Mouse (Mus musculus) small intestine, adult 2 months (tissue): Measurements from ENCODE around the gene Ypel2. TPM values are rescaled to one million over a fixed set of nuclear protein-coding genes. Genes with fewer than 3 reads are reported as not detected.

Experiments used
- H3K27ac ChIP-seq: fragments of 200-500 bp; 2 replicates; pipeline ENCODE4 v1.5.1; 2012; ENCODE audit warnings: low read depth, low read length, control low read depth, inconsistent platforms; ENCODE audit not compliant: insufficient read depth
- H3K27me3 ChIP-seq: fragments of 200-500 bp; 2 replicates; pipeline ENCODE4 v1.6.1; 2012; ENCODE audit warnings: mild to moderate bottlenecking, moderate library complexity, low read length, inconsistent platforms; ENCODE audit not compliant: control insufficient read depth, insufficient read depth
- H3K36me3 ChIP-seq: fragments of 200-500 bp; 2 replicates; pipeline ENCODE4 v1.6.1; 2012; ENCODE audit warnings: mild to moderate bottlenecking, low read length, control low read depth, inconsistent platforms; ENCODE audit not compliant: control insufficient read depth, insufficient read depth
- H3K4me1 ChIP-seq: fragments of 200-500 bp; 2 replicates; pipeline ENCODE4 v1.6.1; 2012; ENCODE audit warnings: low read length, inconsistent platforms, mixed read lengths; ENCODE audit not compliant: control insufficient read depth, insufficient read depth, insufficient read length
- H3K4me3 ChIP-seq: fragments of 200-500 bp; 2 replicates; pipeline ENCODE4 v1.5.1; 2012; ENCODE audit warnings: low read depth, mild to moderate bottlenecking, control low read depth, inconsistent platforms, low read length, moderate library complexity
- CTCF ChIP-seq: fragments of 200-500 bp; IDR thresholded peaks from 2 replicates; pipeline ENCODE4 v1.5.1; 2012; ENCODE audit warnings: low read depth, mild to moderate bottlenecking, control low read depth, inconsistent platforms, low read length, moderate library complexity, mixed read lengths; ENCODE audit not compliant: insufficient replicate concordance, insufficient read length; ENCODE audit errors: extremely low read depth
- POLR2A ChIP-seq: fragments of 200-500 bp; IDR thresholded peaks from 2 replicates; pipeline ENCODE4 v1.6.1; 2012; ENCODE audit warnings: low read depth, mild to moderate bottlenecking, control low read depth, inconsistent platforms, low read length, moderate library complexity
- WGBS: fragments of 180-500 bp; shearing (Covaris S2); methylation state at CpG from one replicate; pipeline ENCODE4 v1.1.7; 2018; 5-methylcytosine and 5-hydroxymethylcytosine counted together
- polyA plus RNA-seq: library from polyadenylated mRNA; depleted of rRNA; stranded (reverse); fragments of >200 nt; gene quantifications from 2 replicates; pipeline ENCODE4 v1.2.3, GENCODE M21; 2012

Gene Ypel2
- polyA plus RNA-seq, 1 experiment: 5.6 TPM

DNA sequence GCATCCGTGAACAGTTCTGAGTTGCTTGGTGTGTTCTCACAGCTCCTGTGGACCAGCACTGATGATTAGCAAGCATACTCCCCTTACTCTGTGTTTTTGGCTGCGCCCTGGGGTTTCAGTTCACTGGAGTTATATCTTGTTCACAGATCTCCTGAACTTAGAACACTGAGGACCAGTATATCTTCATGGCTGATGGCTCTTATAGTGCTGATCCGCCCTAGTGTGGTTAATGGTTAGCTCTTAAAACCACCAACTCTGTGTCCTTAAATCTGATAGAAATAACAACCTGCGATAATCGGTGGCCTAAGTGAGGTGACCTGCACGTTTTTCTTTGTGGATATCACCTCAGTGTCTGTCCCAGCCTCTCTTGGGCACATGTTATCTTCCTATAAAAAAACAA is 84.5 kb downstream of the Ypel2 start:
- H3K27me3 ChIP-seq: no peaks in the 10 kb centered on the region
- TF ChIP-seq POLR2A: no peak
- TF ChIP-seq CTCF: no peak
- no peaks in the 10 kb centered on the region for H3K36me3 ChIP-seq
- 31% methylated on average over 6 of the region's 6 CpGs for WGBS
- H3K27ac ChIP-seq: peak overlapping the region; percentile 48
- no peak overlapping the region for H3K4me3 ChIP-seq
- H3K4me1 ChIP-seq: peaks cover 23% of the 10 kb centered on the region; the same call in 1 of the 2 replicates

GRCm38 (mm10) chr11:86907889-86908590 is 85.5 kb downstream of the Ypel2 start:
- WGBS: 69% methylated on average over 5 of the region's 5 CpGs
- Histone ChIP-seq H3K36me3 (no peaks in the 10 kb centered on the region), H3K4me1 (peaks cover 23% of the 10 kb centered on the region; the same call in 1 of the 2 replicates), H3K4me3 (no peak overlapping the region), H3K27me3 (no peaks in the 10 kb centered on the region), H3K27ac (peak overlapping the region; percentile 85)
- TF ChIP-seq CTCF: no peak
- TF ChIP-seq POLR2A: no peak

GRCm38 (mm10) chr11:86906767-86907662 is 86.5 kb downstream of the Ypel2 start:
- TF ChIP-seq CTCF (no peak), POLR2A (no peak)
- H3K36me3 ChIP-seq: no peaks in the 10 kb centered on the region
- H3K4me3 ChIP-seq: peak overlapping the region; percentile 12; the same call in 1 of the 2 replicates
- H3K4me1 ChIP-seq: peaks cover 23% of the 10 kb centered on the region; the same call in 1 of the 2 replicates
- peak overlapping the region; percentile 94 for H3K27ac ChIP-seq
- H3K27me3 ChIP-seq: no peaks in the 10 kb centered on the region
- WGBS: 36% methylated on average over 11 of the region's 11 CpGs

DNA sequence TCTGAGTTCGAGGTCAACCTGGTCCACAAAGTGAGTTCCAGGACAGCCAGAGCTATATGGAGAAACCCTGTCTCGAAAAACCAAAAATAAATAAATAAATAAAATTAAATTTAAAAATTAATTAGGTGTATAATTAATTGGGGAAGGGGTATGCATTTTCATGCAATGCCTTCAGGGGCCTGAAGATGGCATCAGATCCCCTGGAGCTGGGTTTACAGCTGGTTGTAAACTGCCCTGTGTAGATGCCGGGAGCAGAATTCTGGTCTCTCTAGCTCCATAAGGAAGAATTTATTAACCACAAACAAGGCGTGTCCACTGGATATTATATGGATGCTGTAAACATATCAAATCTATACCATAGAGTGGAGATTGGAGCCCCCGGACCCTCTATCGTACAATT is 87.2 kb downstream of the Ypel2 start:
- Histone ChIP-seq H3K4me1 (peaks cover 23% of the 10 kb centered on the region; the same call in 1 of the 2 replicates), H3K36me3 (no peaks in the 10 kb centered on the region), H3K27me3 (no peaks in the 10 kb centered on the region), H3K27ac (peak overlapping the region; percentile 94), H3K4me3 (no peak overlapping the region; the same call in 1 of the 2 replicates)
- 75% methylated on average over 6 of the region's 6 CpGs for WGBS
- peak; percentile 43; the same call in 1 of the 2 replicates for TF ChIP-seq CTCF
- TF ChIP-seq POLR2A: no peak

DNA sequence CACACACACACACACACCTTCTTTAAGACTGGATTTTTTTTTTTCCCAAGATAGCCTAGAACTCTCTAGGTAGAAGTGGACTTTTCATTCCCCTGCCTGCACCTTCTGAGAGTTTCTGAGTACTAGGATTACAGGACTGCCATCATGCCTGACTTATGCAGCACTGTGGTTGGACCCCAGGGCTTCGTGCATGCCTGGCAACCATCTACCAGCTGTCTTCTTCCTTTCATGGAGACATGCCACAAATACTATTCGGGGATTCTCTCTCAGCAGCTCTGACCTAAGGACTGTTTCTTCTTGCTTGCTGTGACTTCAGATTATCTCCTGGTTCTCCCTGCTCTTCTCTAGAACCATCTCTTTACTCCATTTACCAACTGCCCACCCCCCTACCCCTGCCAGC is 88.2 kb downstream of the Ypel2 start:
- WGBS: 93% methylated on average over 2 of the region's 2 CpGs
- no peak overlapping the region for H3K4me3 ChIP-seq
- H3K27me3 ChIP-seq: no peaks in the 10 kb centered on the region
- 0 out of 2 replicates have a peak, but pooled peaks cover 2% of the 10 kb centered on the region for H3K36me3 ChIP-seq
- no peak for TF ChIP-seq CTCF
- no peak for TF ChIP-seq POLR2A
- H3K4me1 ChIP-seq: peaks cover 23% of the 10 kb centered on the region; the same call in 1 of the 2 replicates
- no peak overlapping the region for H3K27ac ChIP-seq

DNA sequence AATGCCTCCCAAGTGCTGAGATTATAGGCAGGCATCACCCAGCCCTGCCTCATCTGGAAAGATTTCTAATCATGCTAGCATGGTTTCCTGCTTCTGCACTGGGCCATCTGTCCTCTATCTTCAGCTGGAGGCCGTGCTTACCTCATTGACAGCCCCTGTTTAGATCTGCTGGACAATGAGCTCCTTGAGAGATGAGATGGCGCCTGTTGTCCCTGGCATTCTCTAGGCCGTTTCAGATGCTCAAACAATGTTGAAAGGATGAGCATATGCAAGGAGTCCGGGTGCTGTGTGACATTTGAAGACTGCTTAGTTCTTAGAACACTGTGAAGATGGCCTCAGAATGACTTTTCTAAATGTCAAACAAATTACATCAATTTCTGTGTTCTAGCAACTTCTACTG is 88.8 kb downstream of the Ypel2 start:
- no peaks in the 10 kb centered on the region for H3K27me3 ChIP-seq
- 76% methylated on average over 4 of the region's 4 CpGs for WGBS
- H3K4me3 ChIP-seq: no peak overlapping the region
- H3K27ac ChIP-seq: no peak overlapping the region
- H3K36me3 ChIP-seq: 0 out of 2 replicates have a peak, but pooled peaks cover 2% of the 10 kb centered on the region
- H3K4me1 ChIP-seq: peaks cover 20% of the 10 kb centered on the region; the same call in 1 of the 2 replicates
- TF ChIP-seq CTCF (no peak), POLR2A (no peak)

- TF ChIP-seq CTCF (no peak), POLR2A (no peak)
- WGBS: 62% methylated on average over 2 of the region's 2 CpGs
- Histone ChIP-seq H3K27me3 (no peaks in the 10 kb centered on the region), H3K36me3 (0 out of 2 replicates have a peak, but pooled peaks cover 2% of the 10 kb centered on the region), H3K4me1 (peaks cover 2% of the 10 kb centered on the region; the same call in 1 of the 2 replicates), H3K27ac (no peak overlapping the region), H3K4me3 (no peak overlapping the region)
Observed at GRCm38 (mm10) chr11:86898367-86898766, 95.1 kb downstream of the Ypel2 start.
